Mouse (Mus musculus) lung, postnatal 10 days (tissue): ENCODE measurements around the gene Vmn1r129.
"Not testable (repeated sequence)": the region's sequence is repeated elsewhere in the genome, so short reads cannot be mapped to it uniquely, and the experiment has no call there.

ENCODE experiments used
- DNase-seq: peaks from one replicate; pipeline ENCODE4 v3.0.0; 2021

Gene Vmn1r129

DNA sequence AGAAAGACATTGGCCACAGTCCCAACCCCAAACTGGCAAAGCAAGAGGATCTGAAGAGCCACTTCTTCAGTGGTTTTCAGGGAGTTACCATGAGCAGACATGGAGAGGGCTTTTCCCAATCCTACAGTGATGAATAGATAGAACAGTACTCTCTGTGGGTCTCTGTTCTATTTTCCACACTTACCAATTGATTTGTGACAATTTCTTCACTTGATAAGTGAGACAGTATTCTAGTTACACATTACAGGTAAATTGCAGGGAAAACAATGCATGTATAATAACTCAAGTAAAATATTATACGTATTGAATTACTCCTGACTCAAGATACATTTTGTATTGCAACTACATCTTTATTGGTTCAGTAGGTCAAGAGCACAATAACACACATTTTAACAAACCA, at the start of gene Vmn1r129:
Gene Vmn1r129, minus strand, starts transcription at position 101 of the 400 bp plus-strand sequence.
- DNase-seq = not testable (repeated sequence)

DNA sequence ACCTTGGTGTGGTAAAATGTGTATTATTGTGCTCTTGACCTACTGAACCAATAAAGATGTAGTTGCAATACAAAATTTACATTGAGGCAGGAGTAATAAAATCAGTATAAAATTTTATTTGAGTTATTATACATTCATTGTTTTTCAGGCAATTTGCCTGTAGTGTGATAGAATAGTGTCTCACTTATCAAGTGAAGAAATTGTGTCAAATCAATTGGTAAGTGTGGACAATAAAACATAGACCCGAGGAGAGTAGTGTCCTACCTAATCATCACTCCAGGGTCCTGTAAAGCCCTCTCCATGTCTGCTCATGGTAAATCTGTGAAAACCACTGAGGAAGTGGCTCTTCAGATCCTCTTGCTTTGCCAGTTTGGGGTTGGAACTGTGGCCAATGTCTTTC, 12.0 kb downstream of the Vmn1r129 start, which contains the start of gene Vmn1r128:
Gene Vmn1r128, plus strand, starts transcription at position 301 of the 400 bp plus-strand sequence.
- not testable (repeated sequence) for DNase-seq

DNA sequence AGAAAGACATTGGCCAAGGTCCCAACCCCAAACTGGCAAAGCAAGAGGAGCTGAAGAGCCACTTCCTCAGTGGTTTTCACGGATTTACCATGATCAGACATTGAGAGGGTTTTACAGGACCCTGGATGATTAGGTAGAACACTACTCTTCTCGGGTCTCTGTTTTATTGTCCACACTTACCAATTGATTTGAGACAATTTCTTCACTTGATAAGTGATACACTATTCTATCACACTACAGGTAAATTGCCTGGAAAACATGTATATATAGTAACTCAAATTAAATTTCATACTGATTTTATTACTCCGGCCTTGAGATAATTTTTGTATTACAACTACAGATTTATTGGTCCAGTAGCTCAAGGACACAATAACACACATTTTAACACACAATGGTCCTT, 41.3 kb downstream of the Vmn1r129 start, which contains the start of gene Vmn1r127:
Gene Vmn1r127, minus strand, starts transcription at position 101 of the 400 bp plus-strand sequence.
- not testable (repeated sequence) for DNase-seq
